In the genomic region with DNA sequence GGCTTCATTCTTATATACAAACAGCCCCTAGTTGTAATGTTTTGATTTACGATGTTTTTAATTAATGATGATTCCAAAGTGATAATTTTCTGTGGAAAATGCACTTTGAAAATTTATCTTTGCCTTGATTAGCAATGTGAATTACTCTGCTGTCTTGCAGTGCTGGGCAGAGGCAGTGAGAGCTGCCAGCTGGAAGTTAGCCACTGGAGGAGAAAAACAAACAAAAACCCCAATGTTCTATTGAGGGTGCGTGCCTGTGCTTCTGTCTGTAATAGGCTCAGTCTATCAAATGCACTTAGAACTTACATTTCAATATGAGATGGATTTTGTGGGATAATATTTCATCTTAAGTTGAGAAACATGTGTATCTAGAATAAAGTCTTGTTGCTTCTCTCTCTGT, we compare ENCODE assay signal across 13 mouse cellular contexts. TPM values are rescaled to one million over a fixed set of nuclear protein-coding genes. Genes with fewer than 3 reads are reported as not detected.
DNase-seq lines count a peak whose midpoint lies in the region; TF ChIP-seq lines count a peak whose summit lies in the region.
"Had no signal": no experiment of that assay in that cellular context is flagged by ENCODE, and none has a peak within 500 bp of the region (broad histone marks: within the 10 kb centered on the region; RNA-seq: fewer than 3 reads in every experiment).

No protein-coding gene starts in this region.

- DNase-seq in cerebellum, postnatal 10 days: peak; percentile 44 to 61
- DNase-seq in cerebellum, adult 8-10 months: no peak
- DNase-seq in left cerebral cortex, postnatal 4 days: peak; percentile 43
- DNase-seq in left cerebral cortex, postnatal 36 days (ENCODE audit: low spot score in 2 of 2): no peak
- DNase-seq in Muller cell, postnatal 12 days (ENCODE audit: inconsistent ontology term): peak; percentile 36
- peak; percentile 66 to 70 for DNase-seq in layer of hippocampus, adult 2 months (ENCODE audit: low spot score in 2 of 2)
- no peak for DNase-seq in gastrocnemius, adult 2 months
- no peak for DNase-seq in embryonic facial prominence, embryonic 10.5 days (ENCODE audit: low spot score)
- DNase-seq: embryo, embryonic 11 days; kidney, adult 8-10 months; kidney, postnatal 4 days had no signal

- no peaks in the 10 kb centered on the region for H3K27me3 ChIP-seq in embryonic facial prominence, embryonic 10.5 days (replicated peaks; ENCODE audit: low read depth, poor library complexity, severe bottlenecking)
- H3K27me3 ChIP-seq: heart, embryonic 15.5 days; neural tube, embryonic 15.5 days had no signal

- H3K4me1 ChIP-seq in embryonic facial prominence, embryonic 10.5 days: peaks cover 5% of the 10 kb centered on the region

- intact Hi-C loops in left cerebral cortex, postnatal 4 days (cut with DNase I): no loop called here
- intact Hi-C loops in left cerebral cortex, postnatal 36 days (cut with DNase I): no loop called here
- intact Hi-C loops in gastrocnemius, adult 2 months (cut with DNase I): no loop called here

- H3K36me3 ChIP-seq in embryonic facial prominence, embryonic 10.5 days (replicated peaks): no peaks in the 10 kb centered on the region
- H3K36me3 ChIP-seq: heart, embryonic 15.5 days; neural tube, embryonic 15.5 days had no signal

- H3K9me3 ChIP-seq in embryonic facial prominence, embryonic 10.5 days: 0 out of 2 replicates have a peak, but pooled peaks cover 2% of the 10 kb centered on the region
- H3K9me3 ChIP-seq: heart, embryonic 15.5 days; neural tube, embryonic 15.5 days had no signal

- H3K4me3 ChIP-seq in layer of hippocampus, adult 2 months: no peak overlapping the region
- no peak overlapping the region for H3K4me3 ChIP-seq in gastrocnemius, adult 2 months
- H3K4me3 ChIP-seq in embryonic facial prominence, embryonic 10.5 days: no peak overlapping the region
- H3K4me3 ChIP-seq: heart, embryonic 15.5 days; neural tube, embryonic 15.5 days had no signal

- peak overlapping the region; percentile 84 for H3K27ac ChIP-seq in layer of hippocampus, adult 2 months
- no peak overlapping the region for H3K27ac ChIP-seq in gastrocnemius, adult 2 months
- H3K27ac ChIP-seq in embryonic facial prominence, embryonic 10.5 days (replicated peaks): no peak overlapping the region
- H3K27ac ChIP-seq: heart, embryonic 15.5 days; neural tube, embryonic 15.5 days had no signal

- TF ChIP-seq CTCF in layer of hippocampus, adult 2 months (conservative IDR thresholded peaks at IDR 0.05): no peak
- no peak for TF ChIP-seq CTCF in gastrocnemius, adult 2 months (IDR thresholded peaks at IDR 0.05)

- 77% methylated on average over 2 of the region's 2 CpGs for WGBS in embryonic facial prominence, embryonic 10.5 days

RNA-seq across cellular contexts. Expression of a gene that starts 4.0 kb away (rescaled TPM):
- 10 to 100 TPM; 19.0 to 23.7 TPM for total RNA-seq in left cerebral cortex, postnatal 4 days (2021)
- 10 to 100 TPM; 21.4 to 24.1 TPM for total RNA-seq in left cerebral cortex, postnatal 36 days (2021)
- 10 to 100 TPM; 27.9 to 28.4 TPM for total RNA-seq in layer of hippocampus, adult 2 months (2021)
- total RNA-seq in gastrocnemius, adult 2 months (2021): 10 to 100 TPM in 1 of 2 experiments, 1 to 10 TPM in 1; 8.6 to 11.2 TPM
- polyA plus RNA-seq in embryonic facial prominence, embryonic 10.5 days (2016; fragmentation: Nextera tagmentation; extraction: Ambion mirVana): 16.0 and 16.8 TPM in 2 replicates

RNA-seq across cellular contexts. Expression of a gene that starts 4.2 kb away (rescaled TPM):
- total RNA-seq in left cerebral cortex, postnatal 4 days (2021): 10 to 100 TPM; 26.5 to 28.1 TPM
- total RNA-seq in left cerebral cortex, postnatal 36 days (2021): 10 to 100 TPM; 13.6 to 14.0 TPM
- 10 to 100 TPM; 16.5 to 18.8 TPM for total RNA-seq in layer of hippocampus, adult 2 months (2021)
- 1 to 10 TPM; 8.0 to 9.3 TPM for total RNA-seq in gastrocnemius, adult 2 months (2021)
- polyA plus RNA-seq in embryonic facial prominence, embryonic 10.5 days (2016; fragmentation: Nextera tagmentation; extraction: Ambion mirVana): 64.1 and 68.1 TPM in 2 replicates

RNA-seq across cellular contexts. Expression of a gene that starts 31.6 kb away (rescaled TPM):
- total RNA-seq in left cerebral cortex, postnatal 4 days (2021): 100 to 1,000 TPM; 250 to 254 TPM
- total RNA-seq in left cerebral cortex, postnatal 36 days (2021): 100 to 1,000 TPM; 405 to 410 TPM
- 100 to 1,000 TPM; 541 to 558 TPM for total RNA-seq in layer of hippocampus, adult 2 months (2021)
- total RNA-seq in gastrocnemius, adult 2 months (2021): 10 to 100 TPM; 43.9 to 52.0 TPM
- polyA plus RNA-seq in embryonic facial prominence, embryonic 10.5 days (2016; fragmentation: Nextera tagmentation; extraction: Ambion mirVana): 66.6 and 69.5 TPM in 2 replicates

Comparison
In these comparisons a context has a peak if more than half of its experiments do, and no peak if none do; other contexts are left out.
1. DNase-seq: peak in cerebellum, postnatal 10 days (2 of 2), left cerebral cortex, postnatal 4 days (single experiment), Muller cell, postnatal 12 days (single experiment) and layer of hippocampus, adult 2 months (2 of 2); none in cerebellum, adult 8-10 months (single experiment), left cerebral cortex, postnatal 36 days (0 of 2), gastrocnemius, adult 2 months (single experiment) and embryonic facial prominence, embryonic 10.5 days (single experiment).
2. RNA of a gene that starts 31.6 kb away (total RNA-seq): 541 to 558 TPM in layer of hippocampus, adult 2 months, 405 to 410 TPM in left cerebral cortex, postnatal 36 days and 250 to 254 TPM in left cerebral cortex, postnatal 4 days; 43.9 to 52.0 TPM in gastrocnemius, adult 2 months; every median in the first group is over 4 times any median in the second.